Mouse (Mus musculus) ovary, postnatal 10 days (tissue): Measurements from ENCODE around the gene Srgap3.
A peak's percentile ranks its signal among the peaks of the same experiment; 100 is the strongest.
"Not testable (repeated sequence)": the region's sequence is repeated elsewhere in the genome, so short reads cannot be mapped to it uniquely, and the experiment has no call there.

Experiments used
- DNase-seq: peaks from one replicate; pipeline ENCODE4 v3.0.0; 2022; ENCODE audit warnings: low spot score

Srgap3 gene

DNA sequence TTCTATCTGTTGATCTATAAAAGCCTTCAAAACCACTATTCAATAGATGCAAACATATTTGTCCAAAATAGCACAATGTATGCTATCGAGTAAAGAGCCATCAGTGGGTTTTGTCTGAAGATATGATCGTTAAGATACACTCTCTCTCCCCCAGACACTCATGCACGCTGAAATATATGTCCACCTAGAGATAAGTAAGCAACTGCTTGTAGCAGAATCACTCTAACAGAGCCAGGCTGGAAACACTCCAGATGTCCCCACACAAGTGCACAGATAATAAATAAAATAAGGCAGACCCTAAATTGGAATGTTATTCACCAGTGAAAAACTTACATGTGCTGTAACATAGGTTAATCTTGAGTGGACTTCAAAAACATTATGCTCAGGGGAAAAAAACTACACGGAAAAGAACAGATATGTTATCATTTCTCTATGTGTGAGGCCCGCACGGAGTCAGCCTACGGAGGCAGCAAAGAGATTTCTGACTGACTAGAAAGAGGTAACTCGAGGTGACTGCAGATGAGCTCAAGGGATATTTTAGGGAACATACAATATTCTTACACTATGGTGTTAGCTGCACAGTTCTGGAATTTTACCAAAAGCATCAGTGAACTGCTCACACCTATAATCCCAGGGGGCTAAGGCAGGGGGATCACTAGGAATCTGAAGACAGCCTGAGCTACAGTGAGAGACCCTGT is 39.0 kb downstream of the Srgap3 start:
- DNase-seq, result no peak

DNA sequence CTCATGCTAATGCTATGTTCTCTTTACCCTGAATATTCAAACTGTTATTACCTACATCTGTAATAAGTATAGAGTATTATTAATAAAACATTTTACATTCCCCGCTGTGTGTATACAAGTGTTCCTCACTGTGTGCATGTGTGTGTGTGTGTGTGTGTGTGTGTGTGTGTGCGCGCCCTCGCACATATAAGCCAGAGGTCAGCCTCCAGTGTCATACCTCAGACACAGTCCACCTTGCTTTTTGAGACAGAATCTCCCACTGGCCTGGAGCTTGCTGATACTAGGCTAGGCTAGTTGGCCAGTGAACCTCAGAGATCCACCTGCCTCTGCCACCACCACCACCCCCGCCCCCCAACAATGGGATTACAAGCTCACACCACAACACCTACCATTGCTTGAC is 43.3 kb downstream of the Srgap3 start:
- DNase-seq, result no peak

DNA sequence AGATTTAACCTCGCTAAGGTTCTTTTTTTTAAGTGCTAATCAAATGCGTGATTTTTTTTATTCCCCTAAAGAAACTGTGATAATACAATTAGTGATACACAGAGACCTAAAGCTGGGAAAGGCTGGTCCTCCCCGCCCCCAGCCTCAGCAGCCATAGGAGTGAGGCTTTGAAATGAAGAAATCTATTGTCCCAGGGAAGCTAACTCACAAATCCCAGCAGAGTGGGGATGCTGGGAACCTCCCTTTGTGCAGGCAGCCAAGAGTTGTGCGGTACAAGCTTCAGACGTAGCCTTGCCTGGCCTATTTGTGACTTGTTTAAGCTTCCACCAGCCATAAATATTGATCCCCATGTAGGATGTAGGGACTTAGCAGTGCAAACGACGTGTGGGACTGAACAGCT is 43.8 kb downstream of the Srgap3 start:
- DNase-seq, result no peak

DNA sequence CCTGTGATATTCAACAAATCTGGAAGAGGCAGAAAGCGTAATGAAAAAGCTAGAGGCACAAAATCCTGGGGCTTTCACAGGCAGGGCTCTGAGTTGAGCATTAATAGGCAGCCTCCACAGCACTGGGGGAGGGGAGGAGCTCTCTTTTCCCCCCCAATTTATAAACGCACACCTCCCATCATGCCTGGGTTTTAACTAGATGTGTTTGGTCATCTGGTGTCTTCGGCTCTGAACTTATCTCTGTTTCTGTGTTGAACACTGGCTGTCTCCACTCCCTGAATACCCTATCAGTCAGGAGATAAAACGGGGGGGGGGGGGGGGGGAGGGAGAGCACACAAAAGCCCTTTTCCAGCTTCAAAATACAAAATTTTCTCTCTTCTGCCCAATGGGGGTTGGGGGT is 44.3 kb downstream of the Srgap3 start:
- no peak for DNase-seq

DNA sequence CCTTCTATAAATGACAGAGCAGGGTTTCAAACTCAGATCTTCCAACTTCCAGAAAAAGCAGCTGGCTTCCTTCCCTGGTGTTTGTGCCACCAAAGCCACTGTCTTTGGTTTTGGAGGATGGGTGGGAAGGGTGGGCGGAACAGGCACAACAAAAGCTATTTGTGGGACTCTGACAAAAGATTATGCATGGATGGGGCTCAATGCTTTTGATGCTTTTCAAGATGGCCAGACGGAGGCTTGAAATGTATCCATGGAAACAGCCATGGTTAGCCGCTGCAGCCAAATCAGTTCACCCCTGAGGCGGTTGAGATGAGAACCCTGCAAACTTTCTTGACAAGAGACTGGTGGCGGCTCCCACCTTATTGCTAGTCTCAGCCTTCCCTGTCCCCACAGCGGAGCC is 46.8 kb downstream of the Srgap3 start:
- no peak for DNase-seq

DNA sequence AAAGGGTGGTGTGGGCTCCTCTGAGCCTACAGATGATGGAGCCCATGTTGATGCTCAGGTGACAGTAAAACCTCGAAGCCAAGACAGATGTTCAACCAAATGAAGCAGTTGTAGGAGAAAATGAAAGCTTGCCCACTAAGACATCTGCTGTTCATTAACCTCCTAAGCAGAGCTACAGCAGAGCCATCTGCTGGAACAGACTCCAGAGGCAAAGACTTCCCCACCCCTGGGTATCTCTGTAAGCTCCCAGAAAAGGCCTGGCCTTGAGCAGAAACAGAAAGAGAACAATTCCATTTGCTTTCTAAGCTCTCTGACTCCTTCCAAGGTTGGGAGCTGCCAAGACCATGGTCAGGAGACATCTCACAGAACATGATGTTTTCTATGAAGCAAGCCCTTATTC is 47.4 kb downstream of the Srgap3 start:
- DNase-seq, result no peak

DNA sequence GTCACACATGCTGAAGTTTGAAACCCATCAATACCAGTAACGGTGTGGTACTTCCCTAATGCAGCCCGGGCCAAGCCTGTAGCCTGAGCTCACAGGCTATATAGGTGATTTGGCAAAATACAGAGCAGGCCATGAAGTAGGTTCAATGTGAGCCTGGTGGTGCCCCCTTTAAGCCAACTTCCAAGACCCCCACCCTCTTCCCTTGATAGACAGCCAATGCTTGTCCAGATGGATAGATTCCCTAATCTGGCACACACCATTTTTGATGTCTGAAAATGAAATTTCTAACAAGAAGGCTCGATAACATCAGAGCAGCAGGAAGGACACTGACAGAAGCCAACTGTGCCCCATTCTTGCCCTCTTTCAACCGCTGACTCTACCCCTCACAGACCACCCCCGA is 47.8 kb downstream of the Srgap3 start:
- no peak for DNase-seq

DNA sequence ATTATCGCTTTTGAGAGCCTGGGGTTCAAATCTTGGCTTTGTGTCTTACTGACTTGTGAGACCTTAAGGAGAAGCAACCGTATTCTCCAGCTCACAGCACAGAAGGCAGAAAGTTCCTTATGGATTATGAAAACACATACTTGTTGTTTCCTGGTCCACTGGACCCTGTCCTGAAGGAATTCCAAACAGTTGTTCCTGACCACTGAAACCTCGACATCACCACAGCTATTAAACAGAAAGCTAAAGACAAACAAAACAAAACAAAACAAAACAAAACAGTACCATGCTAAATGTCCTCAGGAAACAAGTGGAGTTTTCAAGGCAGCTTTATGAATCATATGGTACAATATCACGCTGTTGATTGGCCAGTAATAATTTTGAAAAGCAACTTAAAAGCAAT is 48.6 kb downstream of the Srgap3 start:
- no peak for DNase-seq

DNA sequence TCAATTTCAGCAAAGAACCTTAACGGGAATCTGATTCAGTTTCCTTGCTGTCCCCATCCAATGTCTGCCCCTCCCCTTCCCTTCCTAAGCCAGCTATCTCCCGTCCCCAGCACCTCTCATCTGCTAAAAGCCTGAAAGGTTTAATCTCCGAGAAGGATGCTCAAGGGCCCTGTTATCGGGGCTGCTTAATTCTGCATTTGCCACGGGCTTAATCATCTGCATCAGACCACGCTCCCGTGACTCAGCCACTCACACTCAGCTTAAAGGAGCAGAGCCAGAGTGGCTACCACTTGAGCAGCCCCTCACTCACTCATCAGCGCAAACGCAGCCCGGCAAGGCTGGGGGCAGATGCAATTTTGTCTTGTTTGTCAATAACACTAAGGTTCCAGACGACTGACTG is 50.7 kb downstream of the Srgap3 start:
- no peak for DNase-seq

DNA sequence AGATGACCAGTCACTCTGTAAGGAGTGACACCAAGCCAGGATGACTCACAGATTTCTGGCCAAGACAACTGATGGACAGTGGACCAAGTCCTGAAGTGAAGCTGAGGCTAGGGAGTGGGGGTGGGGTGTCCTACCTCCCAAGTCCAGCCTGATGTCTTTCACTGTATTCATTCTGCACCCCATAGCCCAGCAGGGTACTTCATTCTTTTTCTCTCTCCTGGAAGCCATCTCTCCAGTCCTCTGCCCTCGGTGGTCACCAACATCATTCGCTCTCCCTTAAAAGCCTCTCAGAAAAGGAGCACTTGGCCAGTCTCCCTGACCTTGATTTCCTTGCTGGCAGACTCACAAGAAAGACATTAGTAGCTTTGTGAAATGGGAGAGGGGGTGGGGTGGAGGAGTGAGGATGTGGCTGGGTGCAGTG is 56.7 kb downstream of the Srgap3 start:
- DNase-seq, result no peak

DNA sequence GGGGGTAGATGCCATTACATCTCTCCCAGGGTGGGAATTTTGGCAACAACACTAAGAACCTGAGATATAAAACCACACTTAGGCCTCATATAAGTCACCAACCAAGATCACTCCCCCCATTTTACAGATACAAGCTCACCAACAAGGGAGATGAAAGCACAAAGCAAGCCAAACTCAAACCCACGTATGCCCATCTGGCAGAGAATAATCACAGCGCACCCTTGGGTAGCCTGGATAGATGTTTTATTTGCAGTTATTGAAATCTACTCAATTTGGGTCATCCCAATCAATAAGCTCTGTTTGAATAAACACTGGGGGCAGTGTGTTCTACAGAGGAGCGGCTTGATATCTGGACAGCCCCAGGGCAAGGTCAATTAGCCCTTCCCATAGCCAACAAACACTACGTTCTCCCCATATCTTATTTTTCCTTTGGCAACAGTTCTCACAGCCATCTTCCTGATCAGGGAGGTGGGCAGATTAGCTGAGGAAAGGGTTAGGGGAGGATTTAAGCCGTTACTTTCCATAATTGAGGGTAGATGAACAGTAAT is 63.4 kb downstream of the Srgap3 start:
- no peak for DNase-seq

DNA sequence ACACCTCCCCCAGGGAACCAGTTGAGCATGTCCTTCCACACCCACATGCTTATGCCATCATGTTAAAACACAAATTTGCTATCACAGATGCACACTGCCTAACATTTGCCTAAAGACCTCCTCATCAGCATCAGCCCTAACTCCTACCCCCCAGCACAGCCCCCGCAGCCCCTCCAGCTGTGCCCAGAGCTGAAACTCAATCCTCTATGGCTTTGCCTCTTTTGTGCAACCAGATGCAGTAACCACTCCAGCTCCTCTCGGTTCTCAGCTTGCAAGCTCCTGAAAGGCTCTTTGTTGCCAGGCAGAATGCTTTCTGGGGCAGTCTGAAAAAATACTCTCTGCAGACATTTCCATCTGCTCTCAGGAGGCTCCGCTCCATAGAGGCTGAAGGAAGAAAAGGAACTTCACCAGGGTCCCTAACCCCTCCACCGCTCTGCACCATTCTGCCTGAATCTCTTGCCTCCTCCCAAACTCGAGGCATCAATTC is 67.0 kb downstream of the Srgap3 start:
- DNase-seq, result no peak

DNA sequence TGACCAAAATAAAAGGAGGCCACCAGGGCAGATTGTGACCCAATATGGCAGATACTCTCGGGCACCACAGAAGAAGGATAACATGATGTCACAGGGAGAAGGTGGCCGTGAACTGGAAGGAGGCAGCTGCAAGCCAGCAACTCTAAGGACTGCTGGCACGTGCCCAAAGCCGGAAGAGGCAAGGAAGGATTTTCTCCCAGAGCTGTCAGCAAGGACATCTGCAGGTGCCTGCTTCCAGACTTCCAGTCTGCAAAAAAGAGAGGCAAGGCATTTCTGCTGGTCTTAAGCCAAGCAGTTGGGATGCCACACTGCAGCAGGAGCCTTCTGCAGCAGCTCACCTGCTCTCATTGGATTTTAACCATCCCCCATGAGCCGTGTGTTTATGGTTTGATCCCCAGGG is 67.9 kb downstream of the Srgap3 start:
- DNase-seq, result no peak

DNA sequence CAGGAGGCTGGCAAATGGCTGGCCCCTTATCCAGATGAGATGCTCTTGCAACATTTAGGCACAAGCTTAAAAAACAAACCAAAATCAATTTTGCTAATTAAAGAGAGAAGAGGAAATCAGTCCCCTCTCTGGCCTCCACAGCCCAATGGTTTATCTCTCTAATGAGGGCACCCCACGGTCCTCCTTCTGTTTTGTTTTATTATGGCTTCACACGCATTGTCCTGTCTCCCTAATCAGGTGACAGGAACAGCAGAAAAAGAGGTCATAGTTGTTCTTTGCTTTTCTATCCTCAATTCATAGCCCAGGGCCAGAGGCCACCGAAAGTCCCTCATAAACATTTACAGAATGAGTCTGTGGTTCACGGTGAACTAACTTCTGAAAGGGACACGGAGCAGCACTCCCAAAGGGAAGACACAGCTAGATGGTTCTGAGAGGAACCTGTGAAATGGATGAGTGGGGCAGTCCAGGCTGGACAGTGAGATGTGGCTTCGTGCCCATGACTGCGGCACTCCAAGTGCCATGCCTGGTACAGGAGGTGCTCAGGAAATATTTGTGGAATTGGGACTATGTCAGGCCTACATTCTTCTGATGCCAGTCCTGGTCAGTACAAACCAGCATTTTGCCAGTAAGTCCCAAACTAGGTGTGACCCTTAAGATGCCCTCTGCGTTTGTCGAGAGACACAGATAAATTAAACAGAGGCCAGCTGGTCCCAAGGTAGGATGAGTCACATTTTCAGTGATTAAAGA is 73.8 kb downstream of the Srgap3 start:
- no peak for DNase-seq

DNA sequence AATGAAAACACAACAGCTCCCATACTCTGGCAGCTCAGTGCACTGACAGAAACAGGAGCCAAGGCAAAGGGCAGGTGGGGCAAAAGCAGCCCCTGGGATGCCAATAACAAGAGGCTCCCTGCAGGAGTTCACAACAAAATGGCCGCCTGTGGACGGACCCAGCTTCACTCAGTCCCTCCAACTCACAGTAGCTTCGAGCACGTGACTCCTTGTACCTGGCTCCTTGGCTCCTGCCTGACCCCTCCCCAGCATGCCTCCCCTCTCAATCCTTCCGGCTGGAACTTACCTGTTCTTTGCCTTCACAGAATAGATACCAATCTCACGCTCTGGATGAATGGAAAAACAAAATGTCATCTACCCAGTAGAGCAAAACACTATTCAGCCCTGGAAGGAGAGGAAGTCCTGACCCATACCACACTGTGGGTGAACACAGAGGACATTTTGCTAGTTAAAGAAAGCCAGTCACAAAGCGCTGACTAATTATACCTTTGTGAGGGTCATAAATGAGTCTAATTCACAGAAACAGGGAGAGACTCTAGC is 75.8 kb downstream of the Srgap3 start:
- DNase-seq, result no peak

DNA sequence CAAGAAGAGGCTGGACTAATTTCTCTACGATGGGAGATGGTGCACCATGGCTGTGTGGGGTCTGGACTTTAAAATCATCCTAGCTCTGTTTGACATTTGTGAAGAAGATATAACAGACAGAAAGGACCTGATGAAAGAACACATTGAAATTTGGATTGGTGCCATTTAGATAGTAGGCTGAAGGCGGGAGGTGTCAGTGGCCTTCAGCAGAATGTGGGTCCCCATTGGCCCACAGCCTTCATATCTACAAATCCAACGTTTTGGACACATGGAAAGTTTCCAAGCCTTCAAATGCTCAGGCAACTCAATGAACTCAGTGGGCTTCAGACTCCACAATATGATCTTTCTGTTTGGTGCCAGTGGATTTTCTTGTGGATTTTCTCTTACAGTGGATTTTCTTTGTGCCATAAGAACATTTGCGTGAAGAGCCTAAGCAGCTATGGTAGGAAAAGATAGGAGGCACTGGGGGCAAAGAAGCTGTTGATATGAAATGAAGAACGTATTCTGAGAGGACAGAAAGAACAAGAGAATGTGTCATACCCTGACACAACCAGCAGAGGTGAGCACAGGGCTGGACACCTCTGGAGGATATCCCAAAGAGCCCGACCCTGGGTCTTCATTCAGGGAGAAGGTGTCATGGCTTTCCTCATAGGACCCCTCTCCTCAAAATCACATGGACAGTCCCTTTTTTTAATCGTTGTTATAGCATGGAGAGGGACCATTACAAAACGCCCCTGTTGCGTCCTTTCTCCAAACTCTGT is 78.7 kb downstream of the Srgap3 start:
- no peak for DNase-seq

DNA sequence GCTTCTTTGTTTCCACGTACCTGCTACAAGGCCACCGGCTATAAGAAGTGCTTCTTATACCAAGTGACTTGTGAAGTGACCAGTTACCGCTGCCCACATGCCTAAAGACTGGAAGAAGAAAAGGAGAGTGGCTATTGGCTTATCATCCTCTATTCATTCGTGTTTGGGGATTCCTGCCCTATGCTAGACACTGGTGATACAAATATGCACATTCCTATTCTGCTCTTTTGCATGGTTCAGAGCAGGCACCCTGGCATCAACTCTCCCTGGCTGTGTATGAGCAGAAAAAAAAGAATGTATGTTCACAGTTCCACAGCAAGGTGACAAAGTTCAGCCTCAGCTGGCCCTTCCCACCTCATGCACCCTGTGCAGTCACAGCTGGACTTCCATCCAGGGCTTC is 81.0 kb downstream of the Srgap3 start:
- no peak for DNase-seq

DNA sequence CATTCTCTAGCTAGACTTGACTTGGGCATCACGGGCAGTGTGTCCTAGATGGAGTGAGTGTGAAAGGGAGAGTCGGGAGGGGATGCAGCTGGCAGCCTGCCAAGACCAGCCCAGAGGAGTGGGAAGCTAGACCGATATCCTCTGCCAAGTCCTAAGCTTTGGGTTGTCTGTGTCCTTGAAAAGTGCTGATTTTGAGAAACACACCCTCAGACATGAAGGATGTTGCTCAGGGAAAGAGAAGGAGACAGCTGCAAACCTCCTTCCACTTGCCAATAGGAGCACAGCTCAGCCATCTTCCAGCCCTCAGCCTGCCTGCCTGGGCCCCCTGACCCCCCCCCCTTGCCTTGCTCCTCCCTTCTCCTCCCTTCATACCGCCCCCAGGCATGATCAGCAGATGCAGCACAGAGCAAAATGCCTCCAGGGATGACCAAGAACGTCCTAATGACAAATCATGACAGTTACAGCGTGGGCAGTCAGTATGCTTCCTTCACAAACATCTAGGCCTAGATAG is 82.0 kb downstream of the Srgap3 start:
- peak; percentile 20 for DNase-seq

DNA sequence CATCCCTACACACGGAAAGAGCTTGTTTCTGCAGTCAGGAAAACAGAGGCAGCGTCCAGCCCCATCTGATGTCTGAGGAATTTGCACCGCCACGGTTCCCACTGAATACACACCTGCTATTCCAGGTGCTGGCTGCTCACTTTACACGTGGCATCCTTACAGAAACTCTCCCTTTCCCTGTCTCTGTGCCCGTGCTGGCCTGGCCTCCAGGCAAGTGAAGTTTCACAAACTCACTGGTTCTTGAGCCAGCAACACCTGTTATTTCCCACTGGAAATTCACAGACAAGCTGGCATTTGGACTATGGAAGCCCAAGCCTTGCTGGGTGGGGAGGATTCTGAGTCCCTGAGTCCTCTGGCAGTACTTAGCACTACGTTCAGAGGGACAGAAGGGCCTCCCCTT is 84.6 kb downstream of the Srgap3 start:
- DNase-seq, result no peak

DNA sequence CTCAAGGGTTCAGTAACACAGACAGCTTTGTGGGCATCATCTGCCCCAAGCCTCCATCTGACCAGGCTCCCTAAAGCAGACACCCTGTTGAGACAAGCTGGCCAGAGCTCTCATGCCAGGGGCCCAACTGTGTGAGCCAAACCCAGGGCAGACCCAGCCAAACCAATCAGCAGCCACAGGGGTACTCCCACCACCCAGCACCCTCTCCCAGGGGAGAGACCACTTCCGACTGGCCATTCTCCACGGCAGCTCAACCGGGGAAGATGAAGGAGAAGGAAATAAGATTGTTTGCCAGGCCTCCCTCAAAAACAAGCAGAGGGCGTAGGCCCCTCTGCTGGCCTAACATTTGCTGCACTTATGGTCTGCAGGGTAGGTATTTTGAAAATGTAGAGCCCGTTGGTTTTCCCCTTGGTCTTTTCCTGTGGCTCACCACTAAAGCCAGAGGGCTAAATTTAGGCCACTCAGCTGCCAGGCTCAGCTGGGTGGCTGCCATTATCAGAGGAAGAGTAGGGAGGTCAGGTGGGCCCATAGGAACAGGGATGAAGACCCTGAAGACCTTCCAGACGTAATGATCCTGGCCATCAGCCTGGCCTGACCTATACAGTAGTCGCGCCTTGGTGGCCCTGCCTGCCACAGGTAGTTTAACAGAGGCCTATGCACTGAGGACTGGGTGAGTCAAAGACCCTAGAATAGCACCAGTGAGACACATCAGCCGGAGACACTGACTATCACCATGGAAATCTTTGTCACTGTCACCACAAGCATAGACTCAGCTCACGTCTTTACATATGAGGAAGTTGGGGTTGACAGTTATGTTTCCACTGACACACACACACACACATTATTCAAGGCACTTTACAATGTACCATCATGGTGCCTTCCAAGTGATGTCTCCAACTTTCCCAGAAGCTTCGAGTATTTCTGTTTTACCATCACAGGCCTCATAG is 85.4 kb downstream of the Srgap3 start:
- no peak for DNase-seq

DNA sequence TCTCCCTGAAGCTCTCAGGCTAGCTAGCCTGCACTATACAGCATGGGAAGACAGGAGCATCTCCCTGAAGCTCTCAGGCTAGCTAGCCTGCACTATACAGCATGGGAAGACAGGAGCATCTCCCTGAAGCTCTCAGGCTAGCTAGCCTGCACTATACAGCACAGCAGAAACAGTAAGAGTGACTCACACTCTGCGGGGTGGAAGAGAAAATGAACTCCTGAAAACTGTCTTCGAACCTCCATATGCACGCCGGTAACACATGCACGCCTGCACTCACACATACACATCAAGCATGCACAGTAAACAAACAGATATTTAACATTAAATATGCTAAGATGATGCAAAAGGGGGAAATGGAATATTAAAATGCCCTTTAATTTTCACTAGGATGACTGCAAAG is 86.8 kb downstream of the Srgap3 start:
- DNase-seq, result not testable (repeated sequence)
